Mouse (Mus musculus) frontal cortex, postnatal 10 days (tissue): ENCODE results near the gene C1qtnf9.
A peak's percentile ranks its signal among the peaks of the same experiment; 100 is the strongest.

ENCODE experiments used
- DNase-seq, 2 experiments: peaks; one replicate each; pipeline ENCODE4 v3.0.0; 2022; ENCODE audit warnings: low spot score in 2 of 2, mixed read lengths in 1 of 2

The C1qtnf9 gene

DNA sequence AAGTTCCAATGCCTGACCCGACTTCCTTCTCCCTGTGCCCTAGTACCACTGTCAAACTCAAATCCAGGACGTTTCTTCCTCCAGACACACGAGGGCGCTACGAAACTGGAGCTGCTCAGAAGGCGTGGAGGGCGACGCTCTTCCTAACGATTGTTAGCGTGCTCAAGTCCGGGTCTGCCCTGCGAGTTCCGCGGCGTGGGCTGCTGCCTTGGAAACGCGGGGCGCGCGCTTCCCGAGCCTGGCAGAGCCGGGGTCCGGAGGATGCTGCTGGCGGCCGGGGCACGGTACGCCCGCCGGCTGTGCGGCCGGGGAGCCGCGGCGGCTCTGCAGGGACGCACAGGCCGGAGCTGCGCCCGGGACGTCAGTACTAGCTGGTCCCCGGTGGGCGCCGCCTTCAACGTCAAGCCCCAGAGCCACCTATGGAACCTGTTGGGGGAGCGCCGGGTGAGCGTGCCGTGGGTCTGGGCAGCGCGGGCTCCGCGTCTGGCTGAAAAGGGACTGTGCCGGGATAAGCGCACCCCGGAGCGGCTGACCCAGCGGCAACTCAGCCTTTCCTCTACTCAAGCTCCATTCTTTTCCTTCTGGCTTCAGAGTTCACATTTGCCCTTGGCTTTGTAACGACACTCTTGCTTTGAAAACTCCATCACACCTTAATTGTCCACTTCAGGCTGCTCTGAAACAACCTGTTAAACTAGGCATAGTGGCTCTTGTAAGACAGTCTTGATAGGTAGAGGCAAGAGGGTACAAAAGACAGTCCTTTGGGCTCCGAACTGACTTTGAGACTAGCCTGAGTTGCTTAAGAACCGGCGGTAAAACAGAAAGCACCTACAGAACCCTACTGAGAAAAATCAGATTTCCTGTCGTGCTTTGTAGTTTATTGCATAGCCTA, 16.7 kb downstream of the C1qtnf9 start, which contains the start of gene Mipep:
Gene Mipep (plus strand): TSS at position 147 of the 889 bp plus-strand sequence.
- peak; percentile 66 to 82 for DNase-seq

DNA sequence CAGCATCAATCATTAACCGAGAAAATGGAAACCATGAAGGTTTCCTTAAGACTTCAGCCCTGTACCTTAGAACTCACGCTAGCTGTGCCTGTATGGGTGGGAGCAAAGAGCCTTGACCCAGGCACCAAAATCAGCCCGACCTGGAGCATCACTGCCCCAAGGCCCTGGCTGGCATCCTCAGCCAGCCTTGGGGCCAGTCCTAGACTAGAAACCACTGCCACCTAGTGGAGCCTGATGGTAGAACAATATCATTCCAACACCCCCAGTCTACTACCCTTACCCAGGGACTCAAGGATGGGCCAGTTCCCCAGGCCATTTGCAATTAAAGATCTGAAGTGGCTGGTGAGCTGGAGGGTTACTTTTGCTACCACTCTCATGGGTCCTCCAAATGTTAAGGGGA, 22.2 kb downstream of the C1qtnf9 start:
- DNase-seq = peak in 1 of 2 experiments; percentile 20

DNA sequence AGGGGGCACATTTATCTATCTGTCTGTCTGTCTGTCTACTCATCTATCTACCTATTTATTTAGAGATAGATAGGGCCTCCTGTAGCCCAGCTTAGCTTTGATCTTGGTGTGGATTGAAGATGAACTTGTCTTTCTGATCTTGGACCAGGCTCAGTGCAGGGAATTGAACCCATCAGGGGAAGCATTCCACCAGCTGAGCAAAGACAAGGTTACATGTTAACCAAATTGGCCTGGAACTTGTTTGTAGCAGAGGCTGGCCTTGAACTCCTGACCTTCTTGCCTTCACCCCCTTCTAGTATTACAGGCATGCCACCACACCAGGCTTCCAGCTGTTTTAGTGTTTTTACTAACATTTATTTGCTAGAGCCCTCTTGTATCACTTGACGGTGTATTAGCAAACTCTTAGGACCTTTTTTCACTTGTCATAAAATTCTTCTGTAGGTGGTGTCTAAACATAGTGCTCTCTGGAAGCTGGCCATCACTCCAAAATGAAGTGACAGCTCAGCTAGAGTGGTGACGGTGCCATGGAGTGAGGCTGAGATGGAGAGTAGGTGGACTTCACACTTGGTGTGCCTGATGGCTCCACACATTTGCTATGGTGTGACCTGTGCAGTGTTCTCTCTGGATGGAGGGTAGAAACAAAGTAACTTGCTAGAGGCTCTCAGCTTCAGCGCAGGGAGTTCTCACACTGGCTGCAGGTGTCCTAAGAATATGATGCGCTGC, 28.8 kb downstream of the C1qtnf9 start:
- no peak for DNase-seq

DNA sequence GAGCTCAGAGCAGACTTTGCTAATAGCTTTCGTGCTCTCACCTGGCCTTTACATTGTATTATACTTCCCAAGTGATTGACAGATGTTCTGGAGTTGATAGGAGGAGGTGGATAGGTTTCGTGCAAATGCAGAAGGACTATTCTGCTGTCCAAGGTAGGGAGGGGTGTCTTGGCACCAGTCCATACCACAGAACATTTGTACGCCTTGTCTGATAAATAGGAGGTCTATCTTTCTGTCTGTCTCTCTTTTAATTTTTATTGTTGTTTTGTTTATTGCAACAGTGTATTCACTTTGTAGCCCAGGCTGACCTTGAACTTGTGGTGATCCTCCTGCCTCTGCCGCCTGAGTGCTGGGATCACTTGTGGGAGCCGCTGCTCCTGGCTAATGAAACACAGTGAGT, 29.7 kb downstream of the C1qtnf9 start:
- no peak for DNase-seq

DNA sequence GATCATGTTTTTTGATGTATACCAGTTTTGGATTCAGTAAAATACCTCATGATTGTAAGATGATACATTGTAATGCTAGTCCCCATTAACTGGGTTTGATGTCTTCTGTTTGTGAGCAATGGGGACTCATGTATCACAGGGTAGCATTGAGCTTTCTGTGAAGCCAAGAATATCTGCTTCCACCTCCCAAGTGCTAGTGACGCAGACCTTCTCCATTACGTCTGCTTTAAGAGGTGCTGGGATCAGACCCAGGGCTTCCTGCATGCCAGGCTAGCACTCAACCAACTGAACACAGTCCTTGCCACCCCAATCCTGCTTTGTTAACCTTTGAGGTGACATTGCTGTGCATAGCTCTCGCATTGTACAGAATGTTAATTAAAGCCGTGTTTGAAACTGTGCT, 30.8 kb downstream of the C1qtnf9 start:
- DNase-seq = no peak

DNA sequence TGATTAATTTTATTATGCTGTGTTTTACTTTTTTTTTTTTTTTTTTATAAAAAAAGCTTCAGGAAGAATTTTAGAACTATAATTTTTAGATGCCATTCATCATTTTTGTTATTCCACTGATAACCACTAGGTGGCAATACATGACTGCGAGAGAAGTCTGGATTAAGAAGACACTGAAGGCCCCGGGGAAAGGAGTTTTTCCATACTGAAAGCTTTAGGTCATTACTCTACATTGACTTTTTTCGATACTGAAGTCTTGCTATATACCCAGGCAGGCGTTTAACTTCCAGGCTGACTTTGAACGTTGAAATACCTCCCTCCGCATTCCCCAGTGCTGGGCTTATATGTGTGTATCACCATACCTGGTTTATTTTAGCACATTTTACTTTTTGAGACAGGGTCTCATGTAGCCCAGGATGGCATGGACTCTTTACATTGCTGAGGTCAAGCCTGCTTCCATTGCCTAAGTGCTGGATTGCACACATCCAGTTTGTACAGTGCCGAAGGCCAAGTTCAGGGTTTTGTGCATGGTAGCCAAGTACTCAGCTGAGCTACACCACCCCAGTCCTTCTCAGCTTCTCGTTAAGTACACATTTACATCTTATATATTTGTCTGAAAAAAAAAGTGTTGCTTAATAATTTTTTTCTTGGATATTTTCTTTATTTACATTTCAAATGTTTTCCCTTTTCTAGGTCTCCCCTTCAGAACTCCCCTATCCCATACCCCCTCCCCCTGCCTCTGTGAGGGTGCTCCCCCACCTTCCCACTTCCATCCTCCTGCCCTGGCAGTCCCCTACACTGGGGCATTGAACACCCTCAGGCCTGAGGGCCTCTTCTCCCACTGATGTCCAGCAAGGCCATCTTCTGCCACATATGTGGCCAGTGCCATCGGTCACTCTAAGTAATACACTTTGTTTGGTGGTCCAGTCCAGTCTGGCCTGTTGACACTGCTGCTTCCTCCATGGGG, 32.1 kb downstream of the C1qtnf9 start:
- no peak for DNase-seq

DNA sequence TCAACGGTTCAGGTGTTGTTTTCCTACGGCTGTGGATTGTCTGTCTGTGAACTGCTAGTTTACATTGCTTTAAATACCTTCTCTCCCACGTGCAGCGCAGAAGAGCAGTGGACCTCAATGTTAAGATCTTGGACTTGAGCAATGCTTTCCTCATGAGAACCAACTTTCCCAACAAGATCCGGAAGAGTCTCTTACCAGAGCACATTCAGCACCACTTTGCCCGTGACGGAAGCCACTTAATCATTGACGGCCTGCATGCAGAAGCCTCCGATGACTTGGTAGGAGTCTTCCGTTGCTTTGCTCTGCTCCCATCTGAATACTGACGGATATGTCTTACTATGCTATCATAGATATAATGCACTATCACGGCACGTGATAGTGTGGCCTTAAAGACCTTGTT, 34.1 kb downstream of the C1qtnf9 start:
- no peak for DNase-seq

DNA sequence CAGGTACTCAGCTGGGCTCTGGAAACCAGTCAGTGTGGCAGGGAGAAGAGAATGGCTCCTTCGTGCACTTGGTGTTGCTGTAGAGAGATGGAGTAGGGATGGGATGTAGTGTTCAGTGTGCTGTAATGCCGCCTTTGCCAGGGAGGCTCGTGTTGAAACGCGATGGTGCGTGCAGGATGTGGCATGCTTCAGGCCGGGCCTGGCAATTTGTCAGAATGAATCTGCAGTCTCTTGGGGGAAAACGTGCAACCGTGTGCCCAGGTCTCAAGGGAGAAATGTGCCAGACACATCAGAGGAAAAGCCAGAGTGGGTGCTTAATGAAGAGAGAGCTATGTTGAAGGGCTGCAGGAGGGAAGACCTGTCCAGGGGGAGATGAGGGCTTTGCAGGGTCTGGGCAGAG, 37.0 kb downstream of the C1qtnf9 start:
- DNase-seq = no peak

DNA sequence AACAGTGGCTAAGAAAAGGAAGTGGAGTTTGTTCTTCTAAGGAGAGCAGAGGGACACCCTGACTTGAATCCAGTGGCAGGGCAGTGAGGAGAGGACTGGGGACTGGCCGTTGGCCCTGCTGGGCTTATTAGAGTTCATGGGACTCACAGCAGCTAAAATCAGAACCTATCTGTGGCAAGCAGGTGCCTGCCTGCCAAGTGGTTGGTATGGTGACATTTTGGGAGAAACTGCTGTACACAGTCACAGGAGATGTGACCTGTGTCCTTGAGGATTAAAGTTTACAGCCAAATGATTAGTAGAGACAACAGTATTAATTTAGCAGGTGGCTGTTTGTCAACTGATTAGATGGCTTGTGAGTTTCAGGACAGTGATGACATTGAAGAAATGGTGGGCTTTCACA, 37.9 kb downstream of the C1qtnf9 start:
- DNase-seq = no peak

DNA sequence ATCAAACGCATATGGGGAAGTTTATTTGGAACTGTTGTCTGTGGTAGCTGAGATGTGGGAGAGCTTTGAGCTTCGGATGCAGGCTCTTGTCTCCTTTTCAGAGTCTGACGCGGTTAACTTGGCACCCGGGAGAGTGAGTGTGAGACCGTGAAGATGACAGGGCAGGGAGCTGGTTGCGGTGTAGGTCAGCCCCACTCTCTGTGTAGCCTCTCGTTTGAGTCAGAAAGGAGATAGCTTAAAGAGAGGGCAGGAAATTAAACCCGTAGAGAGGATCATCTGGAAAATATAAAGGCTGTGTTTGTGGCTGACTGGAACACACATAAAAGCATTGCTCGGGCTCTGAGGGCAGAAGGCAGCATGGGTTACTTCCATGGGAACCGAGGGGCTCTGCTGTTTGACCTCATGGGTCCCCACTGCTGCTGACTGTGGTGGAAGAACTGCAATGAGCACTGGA, 39.0 kb downstream of the C1qtnf9 start:
- no peak for DNase-seq

DNA sequence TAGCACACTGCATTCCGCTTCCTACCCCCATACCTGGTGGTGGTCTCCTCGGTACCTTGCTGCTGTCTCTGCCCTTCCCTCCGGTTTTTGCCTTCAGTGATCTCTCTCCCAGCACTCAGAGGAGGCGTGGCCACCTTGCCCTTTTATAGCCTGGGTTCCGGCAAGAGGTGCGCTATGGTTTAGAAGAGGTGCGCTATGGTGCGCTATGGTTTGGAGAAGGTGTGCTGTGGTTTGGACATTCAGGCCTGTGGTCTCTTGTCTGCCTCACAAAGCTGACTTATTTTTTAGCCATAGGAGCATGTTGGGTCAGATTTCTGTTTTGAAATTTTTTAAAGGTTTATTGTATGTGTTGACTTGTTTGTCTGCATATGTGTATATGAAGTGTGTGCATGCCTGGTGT, 41.9 kb downstream of the C1qtnf9 start:
- no peak for DNase-seq

DNA sequence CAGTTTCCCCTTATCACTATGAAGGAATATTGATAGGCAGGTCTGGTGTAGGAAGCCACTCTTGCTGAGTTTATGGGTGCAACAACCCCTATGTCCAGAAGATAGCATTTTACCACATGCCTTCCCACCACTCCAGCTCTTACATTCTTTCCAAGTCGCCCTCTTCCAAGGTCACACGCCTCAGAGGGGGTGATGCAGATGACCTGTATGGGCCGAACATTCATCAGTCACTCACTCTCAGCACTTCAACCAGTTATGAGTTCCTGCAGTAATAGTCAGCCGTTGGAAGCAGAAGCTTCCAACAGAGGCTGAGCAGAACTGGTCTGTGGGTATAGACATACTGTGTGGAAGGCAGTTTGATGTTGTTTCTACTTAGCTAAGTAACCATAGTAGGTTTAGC, 43.6 kb downstream of the C1qtnf9 start:
- no peak for DNase-seq

DNA sequence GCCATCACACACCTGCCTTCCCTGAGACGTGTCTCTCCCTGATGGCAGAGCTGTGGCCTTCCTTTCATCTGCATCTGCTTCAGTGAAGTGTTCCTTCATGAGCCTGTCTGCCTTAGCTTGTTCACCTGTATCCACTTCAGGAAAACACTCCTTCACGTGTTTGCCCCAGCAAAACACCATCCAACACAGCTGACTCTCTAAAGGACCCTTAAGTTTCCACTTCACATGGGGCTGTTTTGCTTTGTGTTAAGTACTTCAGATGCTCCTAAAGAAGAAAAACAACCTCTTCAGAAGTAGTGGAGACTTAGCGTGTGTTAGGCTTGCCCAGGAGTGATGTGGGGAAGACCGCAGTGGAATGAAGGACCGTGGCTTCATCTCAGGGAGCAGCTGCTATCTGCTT, 47.2 kb downstream of the C1qtnf9 start:
- DNase-seq = no peak

DNA sequence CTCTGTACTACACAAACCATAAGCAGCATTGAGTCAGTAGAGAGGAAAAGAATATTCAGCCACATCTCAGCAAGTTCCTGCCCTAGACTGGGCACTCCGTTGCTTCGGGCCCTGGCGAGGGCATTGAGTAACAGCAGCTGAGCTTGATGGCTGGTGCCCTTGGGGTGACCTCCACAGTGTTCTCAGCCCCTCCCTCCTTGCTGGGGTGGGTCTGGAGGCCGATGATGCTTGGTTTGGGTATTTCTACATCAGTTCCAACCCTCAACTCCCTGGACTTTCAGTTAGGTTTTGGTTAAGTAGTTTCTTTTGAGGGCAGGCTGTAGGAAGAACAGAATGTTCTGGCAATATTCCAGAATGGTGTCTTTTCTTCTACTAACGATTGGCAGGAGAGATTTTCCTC, 50.1 kb downstream of the C1qtnf9 start:
- DNase-seq = no peak

DNA sequence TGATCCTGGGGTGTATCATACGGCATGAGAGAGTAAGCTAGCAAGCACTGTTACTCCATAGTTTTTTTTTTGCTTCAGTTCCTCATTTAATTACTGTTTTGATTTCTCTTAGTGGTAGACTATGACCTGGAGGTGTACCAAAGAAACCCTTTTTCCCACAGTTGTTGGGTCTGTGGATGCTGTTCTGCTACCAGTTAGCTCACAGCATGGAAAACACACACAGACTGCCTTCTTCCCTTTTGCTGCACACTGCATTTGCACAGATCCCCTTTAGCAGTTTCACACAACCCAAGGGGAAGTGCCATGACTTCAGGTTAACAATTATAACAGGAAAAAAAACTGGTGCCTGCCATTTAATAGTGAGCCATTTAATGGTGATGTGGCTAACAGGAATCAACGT, 62.2 kb downstream of the C1qtnf9 start:
- no peak for DNase-seq
